Mouse (Mus musculus): ENCODE measurements around the gene Sh2d5. TPM values are rescaled to one million over a fixed set of nuclear protein-coding genes. Genes with fewer than 3 reads are reported as not detected.

Gene Sh2d5
- polyA plus RNA-seq, 1 experiment from 2014 or later = 0.33 TPM

DNA sequence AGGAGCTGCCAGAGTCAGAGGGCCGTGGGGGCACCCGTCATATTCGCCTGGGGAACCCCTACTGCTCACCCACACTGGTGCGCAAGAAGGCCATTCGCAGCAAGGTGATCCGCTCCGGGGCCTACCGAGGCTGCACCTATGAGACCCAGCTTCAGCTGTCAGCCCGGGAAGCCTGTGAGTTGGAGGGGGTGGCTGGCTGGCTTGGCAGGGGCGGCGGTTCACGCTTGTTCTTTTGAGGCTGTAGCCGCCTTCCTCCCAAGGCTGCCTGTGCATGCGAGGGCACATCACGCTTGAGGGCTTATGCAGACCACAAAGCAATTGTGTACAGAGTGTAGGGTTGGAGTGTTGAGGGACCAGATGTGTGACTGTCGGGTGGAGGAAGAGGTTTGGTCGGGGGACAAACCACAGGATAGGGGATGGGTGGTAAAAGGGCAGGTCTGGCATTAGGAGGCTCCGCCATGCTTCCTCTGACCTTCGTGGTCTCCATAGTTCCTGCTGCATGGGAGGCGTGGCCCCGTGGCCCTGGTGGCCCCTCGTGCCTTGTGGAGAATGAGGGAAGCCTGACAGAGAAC is 7.0 kb downstream of the Sh2d5 start:
- Histone ChIP-seq H3K27me3 (replicated peaks; ENCODE audit: control insufficient read depth, insufficient read depth, low read length) (0 out of 2 replicates have a peak, but pooled peaks cover 8% of the 10 kb centered on the region), H3K9ac (ENCODE audit: low read depth, low read length) (no peak overlapping the region), H3K4me1 (replicated peaks; ENCODE audit: control insufficient read depth, insufficient read depth, low read length) (no peaks in the 10 kb centered on the region), H3K4me2 (replicated peaks; ENCODE audit: low read depth) (no peak overlapping the region), H3K36me3 (ENCODE audit: control insufficient read depth, insufficient read depth) (no peaks in the 10 kb centered on the region; the same call in 1 of the 2 replicates), H3K9me3 (ENCODE audit: control insufficient read depth) (no peaks in the 10 kb centered on the region), H3K27ac (ENCODE audit: low read depth, low read length) (no peak overlapping the region), H3K4me3 (ENCODE audit: low read depth, low read length) (no peak overlapping the region)
- no peak for TF ChIP-seq CTCF (IDR thresholded peaks at IDR 0.05; ENCODE audit: low read depth)
- ATAC-seq = no peak
- WGBS = 84% methylated on average over 22 of the region's 22 CpGs

DNA sequence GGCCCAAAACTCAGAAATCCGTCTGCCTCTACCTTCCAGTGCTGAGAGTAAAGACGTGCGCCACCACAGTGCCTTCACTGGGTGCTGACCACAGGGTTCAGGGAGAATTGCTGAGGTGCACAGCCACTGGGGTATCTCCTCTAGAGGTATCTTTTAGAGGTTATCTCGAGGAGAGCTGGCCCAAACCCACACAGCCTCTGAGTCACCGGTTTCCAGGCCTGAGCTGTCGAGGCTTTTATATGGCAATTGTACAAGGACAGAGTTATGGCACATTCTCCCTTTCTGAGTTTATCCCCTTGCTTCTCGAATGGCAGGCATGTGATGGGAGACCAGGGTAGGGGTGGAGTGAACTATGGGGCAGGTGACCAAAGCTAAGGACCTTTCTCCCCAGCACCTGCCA is 8.5 kb downstream of the Sh2d5 start:
- H3K4me3 ChIP-seq (ENCODE audit: low read depth, low read length) = no peak overlapping the region
- H3K27me3 ChIP-seq (replicated peaks; ENCODE audit: control insufficient read depth, insufficient read depth, low read length) = 0 out of 2 replicates have a peak, but pooled peaks cover 6% of the 10 kb centered on the region
- H3K4me2 ChIP-seq (replicated peaks; ENCODE audit: low read depth) = no peak overlapping the region
- no peak overlapping the region for H3K9ac ChIP-seq (ENCODE audit: low read depth, low read length)
- no peaks in the 10 kb centered on the region for H3K4me1 ChIP-seq (replicated peaks; ENCODE audit: control insufficient read depth, insufficient read depth, low read length)
- no peaks in the 10 kb centered on the region; the same call in 1 of the 2 replicates for H3K36me3 ChIP-seq (ENCODE audit: control insufficient read depth, insufficient read depth)
- no peak for TF ChIP-seq CTCF (IDR thresholded peaks at IDR 0.05; ENCODE audit: low read depth)
- no peaks in the 10 kb centered on the region for H3K9me3 ChIP-seq (ENCODE audit: control insufficient read depth)
- ATAC-seq = no peak
- H3K27ac ChIP-seq (ENCODE audit: low read depth, low read length) = no peak overlapping the region
- 80% methylated on average over 7 of the region's 7 CpGs for WGBS

DNA sequence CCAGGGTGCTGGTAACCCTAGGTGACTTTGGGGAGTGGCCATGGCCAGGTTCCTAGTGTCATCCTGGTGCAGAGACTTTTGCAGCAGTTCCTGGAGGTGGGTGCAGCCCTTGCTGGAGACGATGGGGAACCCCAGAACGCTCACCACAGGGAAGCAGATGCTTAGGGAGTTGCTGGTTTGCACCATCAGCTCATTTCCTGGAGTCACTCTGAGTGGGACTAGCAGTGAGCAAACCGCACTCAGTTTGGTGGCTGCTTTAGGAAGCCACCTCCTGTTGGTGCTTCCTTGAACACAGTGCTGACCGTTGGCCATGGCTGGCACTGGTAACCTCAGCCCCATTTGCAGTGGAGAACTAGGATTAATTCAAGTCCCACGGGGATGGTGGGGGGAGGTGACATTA is 9.3 kb downstream of the Sh2d5 start:
- WGBS = 86% methylated on average over 5 of the region's 5 CpGs
- Histone ChIP-seq H3K4me2 (replicated peaks; ENCODE audit: low read depth) (no peak overlapping the region), H3K9me3 (ENCODE audit: control insufficient read depth) (no peaks in the 10 kb centered on the region), H3K4me3 (ENCODE audit: low read depth, low read length) (no peak overlapping the region), H3K9ac (ENCODE audit: low read depth, low read length) (no peak overlapping the region), H3K4me1 (replicated peaks; ENCODE audit: control insufficient read depth, insufficient read depth, low read length) (no peaks in the 10 kb centered on the region), H3K36me3 (ENCODE audit: control insufficient read depth, insufficient read depth) (no peaks in the 10 kb centered on the region; the same call in 1 of the 2 replicates), H3K27ac (ENCODE audit: low read depth, low read length) (no peak overlapping the region), H3K27me3 (replicated peaks; ENCODE audit: control insufficient read depth, insufficient read depth, low read length) (0 out of 2 replicates have a peak, but pooled peaks cover 6% of the 10 kb centered on the region)
- ATAC-seq = no peak
- TF ChIP-seq CTCF (IDR thresholded peaks at IDR 0.05; ENCODE audit: low read depth) = no peak

DNA sequence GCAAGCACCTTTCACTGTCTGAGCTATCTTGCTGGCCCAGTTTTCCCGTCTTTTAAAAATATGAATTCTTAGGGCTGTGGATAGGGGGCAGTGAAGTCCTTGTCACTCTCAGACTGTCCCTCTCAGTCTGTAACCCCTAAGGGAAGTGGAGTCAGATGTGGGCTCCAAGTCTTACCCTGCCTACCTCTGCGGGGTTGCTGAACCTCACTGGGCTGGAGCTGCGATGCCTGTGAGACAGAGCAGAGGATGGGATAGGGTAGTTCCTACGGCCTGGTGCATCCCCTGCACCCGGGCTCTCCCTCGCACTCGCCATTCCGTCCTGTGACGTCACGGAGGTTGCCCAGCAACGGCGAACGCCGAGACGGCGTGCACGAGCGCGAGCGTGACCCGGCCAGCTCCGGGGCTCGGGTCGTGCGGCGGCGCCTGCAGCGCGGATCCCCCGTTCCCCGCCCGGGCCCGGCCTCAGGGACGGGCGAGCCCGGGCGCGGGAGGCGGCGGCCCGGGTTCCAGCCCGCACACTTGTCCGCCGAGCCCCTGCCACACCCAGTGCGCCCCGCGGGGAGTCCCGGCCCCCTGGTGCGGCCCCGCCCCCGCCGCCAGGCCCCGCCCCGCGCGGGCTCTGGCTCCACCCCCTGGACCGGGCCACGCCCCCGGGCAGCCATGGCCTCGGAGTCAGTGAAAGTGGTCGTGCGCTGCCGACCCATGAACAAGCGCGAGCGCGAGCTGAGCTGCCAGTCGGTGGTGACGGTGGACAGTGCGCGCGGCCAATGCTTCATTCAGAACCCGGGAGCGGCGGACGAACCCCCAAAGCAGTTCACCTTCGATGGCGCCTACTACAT is 11.9 kb downstream of the Sh2d5 start:
- under 1% methylated on average over 78 of the region's 78 CpGs for WGBS
- peak; percentile 88 for ATAC-seq
- no peaks in the 10 kb centered on the region for H3K9me3 ChIP-seq (ENCODE audit: control insufficient read depth)
- peak overlapping the region; percentile 91 for H3K4me2 ChIP-seq (replicated peaks; ENCODE audit: low read depth)
- H3K27ac ChIP-seq (ENCODE audit: low read depth, low read length) = no peak overlapping the region
- peak overlapping the region; percentile 82 for H3K4me3 ChIP-seq (ENCODE audit: low read depth, low read length)
- 0 out of 2 replicates have a peak, but pooled peaks cover 6% of the 10 kb centered on the region for H3K27me3 ChIP-seq (replicated peaks; ENCODE audit: control insufficient read depth, insufficient read depth, low read length)
- no peaks in the 10 kb centered on the region; the same call in 1 of the 2 replicates for H3K36me3 ChIP-seq (ENCODE audit: control insufficient read depth, insufficient read depth)
- TF ChIP-seq CTCF (IDR thresholded peaks at IDR 0.05; ENCODE audit: low read depth) = peak; percentile 62
- H3K4me1 ChIP-seq (replicated peaks; ENCODE audit: control insufficient read depth, insufficient read depth, low read length) = no peaks in the 10 kb centered on the region
- peak overlapping the region; percentile 51 for H3K9ac ChIP-seq (ENCODE audit: low read depth, low read length)

DNA sequence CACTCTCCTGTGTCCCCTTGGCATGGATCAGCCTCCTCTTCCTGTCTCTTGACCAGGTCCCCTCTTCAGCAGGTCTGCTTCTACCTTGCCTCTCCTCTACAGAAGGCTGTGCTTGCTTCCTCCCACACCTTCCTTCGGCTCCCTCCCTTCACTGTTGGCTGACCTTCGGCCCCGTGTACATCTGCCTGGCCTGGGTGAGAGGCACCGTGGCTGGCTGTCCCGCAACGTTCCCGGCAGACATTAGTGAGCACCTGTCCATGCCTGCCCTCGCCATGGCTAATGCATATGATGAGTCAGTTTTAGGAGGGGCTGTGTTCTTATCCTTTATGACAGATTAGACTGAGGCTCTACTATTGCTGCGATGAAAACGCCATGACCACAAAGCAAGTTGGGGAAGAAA is 17.7 kb downstream of the Sh2d5 start:
- H3K4me3 ChIP-seq (ENCODE audit: low read depth, low read length) = no peak overlapping the region
- no peak overlapping the region for H3K9ac ChIP-seq (ENCODE audit: low read depth, low read length)
- peak; percentile 84 for ATAC-seq
- no peaks in the 10 kb centered on the region for H3K9me3 ChIP-seq (ENCODE audit: control insufficient read depth)
- WGBS = 41% methylated on average over 10 of the region's 10 CpGs
- H3K36me3 ChIP-seq (ENCODE audit: control insufficient read depth, insufficient read depth) = no peaks in the 10 kb centered on the region
- no peaks in the 10 kb centered on the region for H3K27me3 ChIP-seq (replicated peaks; ENCODE audit: control insufficient read depth, insufficient read depth, low read length)
- no peaks in the 10 kb centered on the region for H3K4me1 ChIP-seq (replicated peaks; ENCODE audit: control insufficient read depth, insufficient read depth, low read length)
- H3K27ac ChIP-seq (ENCODE audit: low read depth, low read length) = no peak overlapping the region
- H3K4me2 ChIP-seq (replicated peaks; ENCODE audit: low read depth) = 0 out of 2 replicates have a peak overlapping the region, but pooled peaks have one; percentile 17
- TF ChIP-seq CTCF (IDR thresholded peaks at IDR 0.05; ENCODE audit: low read depth) = no peak
